Mouse (Mus musculus) embryonic facial prominence, embryonic 12.5 days (tissue): ENCODE measurements around the gene Gm1604a. TPM values are rescaled to one million over a fixed set of nuclear protein-coding genes. Genes with fewer than 3 reads are reported as not detected.
"Not testable (repeated sequence)": the region's sequence is repeated elsewhere in the genome, so short reads cannot be mapped to it uniquely, and the experiment has no call there.

Experiments
- ATAC-seq: fragments of 200-750 bp; cut with Nextera tagmentation; 2 replicates; pipeline ENCODE4 v1.8.0; 2017; ENCODE audit not compliant: insufficient number of reproducible peaks, insufficient read depth, low FRiP score, low TSS enrichment
- H3K27ac ChIP-seq: fragments of 300-500 bp; sonication (generic); 2 replicates; pipeline ENCODE4 v1.5.1; 2016; ENCODE audit warnings: mild to moderate bottlenecking
- H3K27me3 ChIP-seq: fragments of 300-500 bp; sonication (generic); 2 replicates; pipeline ENCODE4 v1.6.1; 2016; ENCODE audit warnings: mild to moderate bottlenecking, moderate library complexity
- H3K36me3 ChIP-seq: fragments of 300-500 bp; sonication (generic); 2 replicates; pipeline ENCODE4 v1.6.1; 2016; ENCODE audit warnings: mild to moderate bottlenecking
- H3K4me1 ChIP-seq: fragments of 300-500 bp; sonication (generic); 2 replicates; pipeline ENCODE4 v1.6.1; 2016
- H3K4me2 ChIP-seq: fragments of 300-500 bp; sonication (generic); replicated peaks from 2 replicates; pipeline ENCODE4 v1.6.1; 2016; ENCODE audit warnings: mild to moderate bottlenecking, moderate library complexity
- H3K4me3 ChIP-seq: fragments of 300-500 bp; sonication (generic); 2 replicates; pipeline ENCODE4 v1.5.1; 2016; ENCODE audit warnings: mild to moderate bottlenecking
- H3K9ac ChIP-seq: fragments of 300-500 bp; sonication (generic); 2 replicates; pipeline ENCODE4 v1.6.1; 2016; ENCODE audit warnings: mild to moderate bottlenecking, moderate library complexity
- H3K9me3 ChIP-seq: fragments of 300-500 bp; sonication (generic); 2 replicates; pipeline ENCODE4 v1.6.1; 2016; ENCODE audit warnings: mild to moderate bottlenecking, moderate library complexity
- WGBS: fragments of 180-500 bp; shearing (Covaris S2); methylation state at CpG from one replicate; pipeline ENCODE4 v1.1.7; 2016; 5-methylcytosine and 5-hydroxymethylcytosine counted together
- polyA plus RNA-seq: library from polyadenylated mRNA; unstranded; fragments of >200 nt; fragmentation: Nextera tagmentation; extraction: Ambion mirVana; gene quantifications from 2 replicates; pipeline ENCODE4 v1.2.1, GENCODE M21; 2016

Gene Gm1604a
- polyA plus RNA-seq, 1 experiment from 2014 or later, result not detected

GRCm38 (mm10) chr17:7075519-7075918, 50.2 kb downstream of the Gm1604a start:
- H3K9me3 ChIP-seq, H3K27ac ChIP-seq, H3K36me3 ChIP-seq, H3K27me3 ChIP-seq, H3K4me1 ChIP-seq, H3K4me3 ChIP-seq, H3K9ac ChIP-seq, ATAC-seq, H3K4me2 ChIP-seq: not testable (repeated sequence)
- WGBS, result 86% methylated on average over 5 of the region's 6 CpGs

- not testable (repeated sequence) for H3K36me3 ChIP-seq, H3K9ac ChIP-seq, H3K9me3 ChIP-seq, ATAC-seq, H3K27ac ChIP-seq, H3K4me2 ChIP-seq, H3K27me3 ChIP-seq, H3K4me1 ChIP-seq, H3K4me3 ChIP-seq
- WGBS, result 0% methylated on average over 1 of the region's 4 CpGs
These were observed 54.2 kb downstream of the Gm1604a start for GRCm38 (mm10) chr17:7079558-7079957.

- H3K27ac ChIP-seq, ATAC-seq, H3K27me3 ChIP-seq, H3K9ac ChIP-seq, H3K9me3 ChIP-seq, H3K4me3 ChIP-seq, H3K4me2 ChIP-seq, H3K4me1 ChIP-seq, H3K36me3 ChIP-seq: not testable (repeated sequence)
- WGBS, result no CpG with 5 or more reads among the region's 5 CpGs
These were observed 59.2 kb downstream of the Gm1604a start for GRCm38 (mm10) chr17:7084523-7084922.

GRCm38 (mm10) chr17:7085469-7086168, 60.3 kb downstream of the Gm1604a start:
- WGBS, result no CpG with 5 or more reads among the region's 12 CpGs

GRCm38 (mm10) chr17:7086836-7087235, 61.5 kb downstream of the Gm1604a start:
- not testable (repeated sequence) for H3K27ac ChIP-seq, H3K9me3 ChIP-seq, ATAC-seq, H3K4me1 ChIP-seq, H3K9ac ChIP-seq, H3K36me3 ChIP-seq, H3K27me3 ChIP-seq, H3K4me3 ChIP-seq, H3K4me2 ChIP-seq
- WGBS, result 68% methylated on average over 6 of the region's 8 CpGs

More at GRCm38 (mm10) chr17:7085469-7086168, 60.3 kb downstream of the Gm1604a start:
- H3K4me2 ChIP-seq, H3K9ac ChIP-seq, H3K9me3 ChIP-seq, H3K4me1 ChIP-seq, H3K4me3 ChIP-seq, ATAC-seq, H3K36me3 ChIP-seq, H3K27ac ChIP-seq, H3K27me3 ChIP-seq: not testable (repeated sequence)

GRCm38 (mm10) chr17:7097835-7098519, 72.6 kb downstream of the Gm1604a start:
- not testable (repeated sequence) for H3K4me3 ChIP-seq, H3K27me3 ChIP-seq, H3K4me2 ChIP-seq, H3K4me1 ChIP-seq, H3K9ac ChIP-seq, ATAC-seq, H3K9me3 ChIP-seq, H3K27ac ChIP-seq, H3K36me3 ChIP-seq
- WGBS, result no CpG with 5 or more reads among the region's 12 CpGs

- H3K4me2 ChIP-seq, H3K27ac ChIP-seq: not testable (repeated sequence)
- 71% methylated on average over 7 of the region's 10 CpGs for WGBS
These were observed 73.7 kb downstream of the Gm1604a start for GRCm38 (mm10) chr17:7099096-7099495.

GRCm38 (mm10) chr17:7102945-7103344, 77.6 kb downstream of the Gm1604a start:
- not testable (repeated sequence) for H3K27ac ChIP-seq, H3K9ac ChIP-seq, H3K36me3 ChIP-seq, ATAC-seq, H3K9me3 ChIP-seq, H3K27me3 ChIP-seq, H3K4me2 ChIP-seq, H3K4me3 ChIP-seq, H3K4me1 ChIP-seq
- no CpG with 5 or more reads among the region's 7 CpGs for WGBS

More at GRCm38 (mm10) chr17:7099096-7099495, 73.7 kb downstream of the Gm1604a start:
- H3K36me3 ChIP-seq, H3K4me3 ChIP-seq, H3K9me3 ChIP-seq, H3K4me1 ChIP-seq, ATAC-seq, H3K9ac ChIP-seq, H3K27me3 ChIP-seq: not testable (repeated sequence)

GRCm38 (mm10) chr17:7111658-7112057, 86.3 kb downstream of the Gm1604a start:
- WGBS, result 93% methylated on average over 4 of the region's 4 CpGs
- not testable (repeated sequence) for H3K9ac ChIP-seq, H3K27ac ChIP-seq, H3K4me3 ChIP-seq, H3K36me3 ChIP-seq, ATAC-seq, H3K4me2 ChIP-seq, H3K4me1 ChIP-seq, H3K9me3 ChIP-seq, H3K27me3 ChIP-seq

GRCm38 (mm10) chr17:7116265-7116664, 90.9 kb downstream of the Gm1604a start:
- not testable (repeated sequence) for H3K4me2 ChIP-seq, H3K27ac ChIP-seq, ATAC-seq, H3K4me1 ChIP-seq, H3K9me3 ChIP-seq, H3K27me3 ChIP-seq, H3K4me3 ChIP-seq, H3K36me3 ChIP-seq, H3K9ac ChIP-seq
- 75% methylated on average over 8 of the region's 8 CpGs for WGBS

- 92% methylated on average over 3 of the region's 3 CpGs for WGBS
- H3K4me1 ChIP-seq, H3K27me3 ChIP-seq, H3K36me3 ChIP-seq, H3K9ac ChIP-seq, H3K9me3 ChIP-seq, H3K27ac ChIP-seq, H3K4me2 ChIP-seq, ATAC-seq, H3K4me3 ChIP-seq: not testable (repeated sequence)
These were observed 95.5 kb downstream of the Gm1604a start for GRCm38 (mm10) chr17:7120835-7121234.

GRCm38 (mm10) chr17:7122554-7122953, 97.2 kb downstream of the Gm1604a start:
- not testable (repeated sequence) for H3K4me1 ChIP-seq, H3K9ac ChIP-seq, H3K4me3 ChIP-seq, H3K9me3 ChIP-seq, H3K36me3 ChIP-seq, ATAC-seq, H3K4me2 ChIP-seq, H3K27ac ChIP-seq, H3K27me3 ChIP-seq
- 69% methylated on average over 11 of the region's 11 CpGs for WGBS
